Mouse (Mus musculus): ENCODE measurements around the gene Cops7b. TPM values are rescaled to one million over a fixed set of nuclear protein-coding genes. Genes with fewer than 3 reads are reported as not detected.

Gene Cops7b
- polyA plus RNA-seq, 1 experiment from 2014 or later: 11.8 TPM

- Histone ChIP-seq H3K27me3 (ENCODE audit: control insufficient read depth, insufficient read depth, low read depth, low read length) (no peaks in the 10 kb centered on the region), H3K9ac (ENCODE audit: low read depth, low read length) (no peak overlapping the region), H3K4me1 (ENCODE audit: control insufficient read depth, low read depth, low read length) (peaks cover 13% of the 10 kb centered on the region), H3K4me3 (ENCODE audit: low read depth, low read length) (no peak overlapping the region), H3K4me2 (ENCODE audit: low read depth, low read length) (no peak overlapping the region), H3K9me3 (replicated peaks; ENCODE audit: control insufficient read depth, low read length) (no peaks in the 10 kb centered on the region), H3K27ac (ENCODE audit: low read length) (peak overlapping the region; percentile 29; the same call in 1 of the 2 replicates), H3K36me3 (ENCODE audit: control insufficient read depth, insufficient read depth) (no peaks in the 10 kb centered on the region)
- WGBS (ENCODE audit: insufficient replicate concordance): 28% methylated on average over 7 of the region's 7 CpGs
- ATAC-seq (ENCODE audit: low read depth): peak; percentile 66
Observed at GRCm38 (mm10) chr1:86557872-86558271, 24.8 kb upstream of the Cops7b start.

- ATAC-seq (ENCODE audit: low read depth): no peak
- 67% methylated on average over 3 of the region's 3 CpGs for WGBS (ENCODE audit: insufficient replicate concordance)
- H3K9me3 ChIP-seq (replicated peaks; ENCODE audit: control insufficient read depth, low read length): no peaks in the 10 kb centered on the region
Observed at GRCm38 (mm10) chr1:86559232-86559631, 23.5 kb upstream of the Cops7b start.

GRCm38 (mm10) chr1:86562663-86563062, 20.0 kb upstream of the Cops7b start:
- Histone ChIP-seq H3K9me3 (replicated peaks; ENCODE audit: control insufficient read depth, low read length) (no peaks in the 10 kb centered on the region), H3K36me3 (ENCODE audit: control insufficient read depth, insufficient read depth) (no peaks in the 10 kb centered on the region), H3K27me3 (ENCODE audit: control insufficient read depth, insufficient read depth, low read depth, low read length) (no peaks in the 10 kb centered on the region), H3K4me2 (ENCODE audit: low read depth, low read length) (no peak overlapping the region), H3K9ac (ENCODE audit: low read depth, low read length) (no peak overlapping the region), H3K4me1 (ENCODE audit: control insufficient read depth, low read depth, low read length) (peaks cover 8% of the 10 kb centered on the region), H3K4me3 (ENCODE audit: low read depth, low read length) (no peak overlapping the region), H3K27ac (ENCODE audit: low read length) (no peak overlapping the region)
- WGBS (ENCODE audit: insufficient replicate concordance): 41% methylated on average over 2 of the region's 2 CpGs
- no peak for ATAC-seq (ENCODE audit: low read depth)

More at GRCm38 (mm10) chr1:86559232-86559631, 23.5 kb upstream of the Cops7b start:
- Histone ChIP-seq H3K36me3 (ENCODE audit: control insufficient read depth, insufficient read depth) (no peaks in the 10 kb centered on the region), H3K4me3 (ENCODE audit: low read depth, low read length) (no peak overlapping the region), H3K4me2 (ENCODE audit: low read depth, low read length) (no peak overlapping the region), H3K9ac (ENCODE audit: low read depth, low read length) (no peak overlapping the region), H3K4me1 (ENCODE audit: control insufficient read depth, low read depth, low read length) (peaks cover 13% of the 10 kb centered on the region), H3K27ac (ENCODE audit: low read length) (no peak overlapping the region), H3K27me3 (ENCODE audit: control insufficient read depth, insufficient read depth, low read depth, low read length) (no peaks in the 10 kb centered on the region)

- no peak overlapping the region for H3K4me2 ChIP-seq (ENCODE audit: low read depth, low read length)
- H3K36me3 ChIP-seq (ENCODE audit: control insufficient read depth, insufficient read depth): no peaks in the 10 kb centered on the region
- no peaks in the 10 kb centered on the region for H3K27me3 ChIP-seq (ENCODE audit: control insufficient read depth, insufficient read depth, low read depth, low read length)
- 77% methylated on average over 2 of the region's 2 CpGs for WGBS (ENCODE audit: insufficient replicate concordance)
- no peak overlapping the region for H3K27ac ChIP-seq (ENCODE audit: low read length)
- H3K4me3 ChIP-seq (ENCODE audit: low read depth, low read length): no peak overlapping the region
- no peaks in the 10 kb centered on the region for H3K9me3 ChIP-seq (replicated peaks; ENCODE audit: control insufficient read depth, low read length)
- H3K4me1 ChIP-seq (ENCODE audit: control insufficient read depth, low read depth, low read length): no peaks in the 10 kb centered on the region; the same call in 1 of the 2 replicates
- ATAC-seq (ENCODE audit: low read depth): peak; percentile 76
- no peak overlapping the region for H3K9ac ChIP-seq (ENCODE audit: low read depth, low read length)
Observed at GRCm38 (mm10) chr1:86568409-86568808, 14.3 kb upstream of the Cops7b start.

GRCm38 (mm10) chr1:86569292-86569860, 13.3 kb upstream of the Cops7b start:
- H3K9me3 ChIP-seq (replicated peaks; ENCODE audit: control insufficient read depth, low read length): no peaks in the 10 kb centered on the region

GRCm38 (mm10) chr1:86571381-86571780, 11.3 kb upstream of the Cops7b start:
- 50% methylated on average over 2 of the region's 2 CpGs for WGBS (ENCODE audit: insufficient replicate concordance)
- Histone ChIP-seq H3K4me1 (ENCODE audit: control insufficient read depth, low read depth, low read length) (no peaks in the 10 kb centered on the region; the same call in 1 of the 2 replicates), H3K27me3 (ENCODE audit: control insufficient read depth, insufficient read depth, low read depth, low read length) (no peaks in the 10 kb centered on the region), H3K27ac (ENCODE audit: low read length) (no peak overlapping the region), H3K9ac (ENCODE audit: low read depth, low read length) (no peak overlapping the region), H3K9me3 (replicated peaks; ENCODE audit: control insufficient read depth, low read length) (no peaks in the 10 kb centered on the region), H3K4me2 (ENCODE audit: low read depth, low read length) (no peak overlapping the region), H3K4me3 (ENCODE audit: low read depth, low read length) (no peak overlapping the region), H3K36me3 (ENCODE audit: control insufficient read depth, insufficient read depth) (no peaks in the 10 kb centered on the region)
- no peak for ATAC-seq (ENCODE audit: low read depth)

More at GRCm38 (mm10) chr1:86569292-86569860, 13.3 kb upstream of the Cops7b start:
- WGBS (ENCODE audit: insufficient replicate concordance): 75% methylated on average over 2 of the region's 2 CpGs
- H3K4me1 ChIP-seq (ENCODE audit: control insufficient read depth, low read depth, low read length): no peaks in the 10 kb centered on the region; the same call in 1 of the 2 replicates
- H3K4me3 ChIP-seq (ENCODE audit: low read depth, low read length): no peak overlapping the region
- no peaks in the 10 kb centered on the region for H3K36me3 ChIP-seq (ENCODE audit: control insufficient read depth, insufficient read depth)
- H3K4me2 ChIP-seq (ENCODE audit: low read depth, low read length): no peak overlapping the region
- no peak for ATAC-seq (ENCODE audit: low read depth)
- no peaks in the 10 kb centered on the region for H3K27me3 ChIP-seq (ENCODE audit: control insufficient read depth, insufficient read depth, low read depth, low read length)
- H3K27ac ChIP-seq (ENCODE audit: low read length): no peak overlapping the region
- no peak overlapping the region for H3K9ac ChIP-seq (ENCODE audit: low read depth, low read length)

- 70% methylated on average over 4 of the region's 4 CpGs for WGBS (ENCODE audit: insufficient replicate concordance)
- Histone ChIP-seq H3K27me3 (ENCODE audit: control insufficient read depth, insufficient read depth, low read depth, low read length) (no peaks in the 10 kb centered on the region), H3K4me3 (ENCODE audit: low read depth, low read length) (no peak overlapping the region), H3K4me1 (ENCODE audit: control insufficient read depth, low read depth, low read length) (no peaks in the 10 kb centered on the region; the same call in 1 of the 2 replicates), H3K4me2 (ENCODE audit: low read depth, low read length) (no peak overlapping the region), H3K9ac (ENCODE audit: low read depth, low read length) (no peak overlapping the region), H3K36me3 (ENCODE audit: control insufficient read depth, insufficient read depth) (no peaks in the 10 kb centered on the region), H3K27ac (ENCODE audit: low read length) (no peak overlapping the region), H3K9me3 (replicated peaks; ENCODE audit: control insufficient read depth, low read length) (no peaks in the 10 kb centered on the region)
- no peak for ATAC-seq (ENCODE audit: low read depth)
Observed at GRCm38 (mm10) chr1:86571941-86572340, 10.8 kb upstream of the Cops7b start.

- WGBS (ENCODE audit: insufficient replicate concordance): 59% methylated on average over 6 of the region's 6 CpGs
- ATAC-seq (ENCODE audit: low read depth): no peak
- Histone ChIP-seq H3K4me1 (ENCODE audit: control insufficient read depth, low read depth, low read length) (peaks cover 13% of the 10 kb centered on the region), H3K27me3 (ENCODE audit: control insufficient read depth, insufficient read depth, low read depth, low read length) (no peaks in the 10 kb centered on the region), H3K27ac (ENCODE audit: low read length) (no peak overlapping the region), H3K9ac (ENCODE audit: low read depth, low read length) (no peak overlapping the region), H3K36me3 (ENCODE audit: control insufficient read depth, insufficient read depth) (no peaks in the 10 kb centered on the region), H3K4me2 (ENCODE audit: low read depth, low read length) (no peak overlapping the region), H3K9me3 (replicated peaks; ENCODE audit: control insufficient read depth, low read length) (no peaks in the 10 kb centered on the region), H3K4me3 (ENCODE audit: low read depth, low read length) (no peak overlapping the region)
Observed at GRCm38 (mm10) chr1:86580426-86580825, 2.3 kb upstream of the Cops7b start.

GRCm38 (mm10) chr1:86581692-86582450, 833 bp upstream of the Cops7b start:
- peak overlapping the region; percentile 79 for H3K27ac ChIP-seq (ENCODE audit: low read length)
- no peaks in the 10 kb centered on the region for H3K36me3 ChIP-seq (ENCODE audit: control insufficient read depth, insufficient read depth)
- H3K9me3 ChIP-seq (replicated peaks; ENCODE audit: control insufficient read depth, low read length): no peaks in the 10 kb centered on the region
- peak; percentile 61 for ATAC-seq (ENCODE audit: low read depth)
- WGBS (ENCODE audit: insufficient replicate concordance): 2% methylated on average over 35 of the region's 38 CpGs
- peak overlapping the region; percentile 89 for H3K4me3 ChIP-seq (ENCODE audit: low read depth, low read length)
- H3K4me1 ChIP-seq (ENCODE audit: control insufficient read depth, low read depth, low read length): peaks cover 17% of the 10 kb centered on the region
- peak overlapping the region; percentile 95 for H3K9ac ChIP-seq (ENCODE audit: low read depth, low read length)
- peak overlapping the region; percentile 84 for H3K4me2 ChIP-seq (ENCODE audit: low read depth, low read length)
- no peaks in the 10 kb centered on the region for H3K27me3 ChIP-seq (ENCODE audit: control insufficient read depth, insufficient read depth, low read depth, low read length)
